Mouse (Mus musculus) heart, adult 2 months (tissue): ENCODE measurements around the gene Pcdh7. TPM values are rescaled to one million over a fixed set of nuclear protein-coding genes. Genes with fewer than 3 reads are reported as not detected.

Experiments used
- DNase-seq, 2 experiments: peaks; one replicate each; pipeline ENCODE4 v3.0.0; 2021
- H3K27ac ChIP-seq: fragments of 200-600 bp; 2 replicates; pipeline ENCODE4 v1.8.1; 2022
- H3K27me3 ChIP-seq: fragments of 200-500 bp; 2 replicates; pipeline ENCODE4 v1.6.1; 2012; ENCODE audit warnings: mild to moderate bottlenecking, low read length, inconsistent platforms, mixed read lengths; ENCODE audit not compliant: control insufficient read depth, insufficient read depth
- H3K36me3 ChIP-seq: fragments of 200-500 bp; 2 replicates; pipeline ENCODE4 v1.6.1; 2012; ENCODE audit warnings: low read length, inconsistent platforms; ENCODE audit not compliant: control insufficient read depth, insufficient read depth
- H3K4me1 ChIP-seq: fragments of 200-500 bp; 2 replicates; pipeline ENCODE4 v1.6.1; 2011; ENCODE audit warnings: low read length; ENCODE audit not compliant: control insufficient read depth, insufficient read depth
- H3K4me3 ChIP-seq: fragments of 200-600 bp; 2 replicates; pipeline ENCODE4 v1.8.1; 2022
- H3K79me2 ChIP-seq: fragments of 200-500 bp; replicated peaks from 2 replicates; pipeline ENCODE4 v1.6.1; 2012; ENCODE audit warnings: mild to moderate bottlenecking, inconsistent platforms, low read length, moderate library complexity, mixed read lengths; ENCODE audit not compliant: control insufficient read depth, insufficient read depth
- H3K9ac ChIP-seq: fragments of 200-500 bp; 2 replicates; pipeline ENCODE4 v1.6.1; 2012; ENCODE audit warnings: low read depth, mild to moderate bottlenecking, control low read depth, inconsistent platforms, low read length, mixed read lengths
- CTCF ChIP-seq: fragments of 200-600 bp; IDR thresholded peaks from 2 replicates; pipeline ENCODE4 v1.8.1; 2022; ENCODE audit warnings: antibody characterized with exemption, mild to moderate bottlenecking, moderate library complexity
- EP300 ChIP-seq: fragments of 200-500 bp; IDR thresholded peaks from 2 replicates; pipeline ENCODE4 v1.6.1; 2011; ENCODE audit warnings: low read depth, low read length, control low read depth; ENCODE audit not compliant: insufficient read depth
- POLR2A ChIP-seq: fragments of 200-500 bp; IDR thresholded peaks from 2 replicates; pipeline ENCODE4 v1.6.1; 2011; ENCODE audit warnings: mild to moderate bottlenecking, low read depth, low read length, control low read depth; ENCODE audit not compliant: insufficient read depth
- WGBS: fragments of 180-500 bp; shearing (Covaris S2); methylation state at CpG from one replicate; pipeline ENCODE4 v1.1.7; 2018; 5-methylcytosine and 5-hydroxymethylcytosine counted together
- intact Hi-C: fragments of 180-260 bp; cut with DNase I; formaldehyde crosslinking; loops from one replicate; pipeline ENCODE4 v1.15.1; 2025
- polyA plus RNA-seq: library from polyadenylated mRNA; depleted of rRNA; stranded (reverse); fragments of >200 nt; gene quantifications from 2 replicates; pipeline ENCODE4 v1.2.3, GENCODE M21; 2012
- total RNA-seq, 2 experiments: library from RNA; stranded (reverse); gene quantifications; 2 replicates each; pipeline ENCODE4 v1.2.3; 2021

Gene Pcdh7
- total and polyA plus RNA-seq, 3 experiments: 44.0 to 107 (median 82.7) TPM

DNA sequence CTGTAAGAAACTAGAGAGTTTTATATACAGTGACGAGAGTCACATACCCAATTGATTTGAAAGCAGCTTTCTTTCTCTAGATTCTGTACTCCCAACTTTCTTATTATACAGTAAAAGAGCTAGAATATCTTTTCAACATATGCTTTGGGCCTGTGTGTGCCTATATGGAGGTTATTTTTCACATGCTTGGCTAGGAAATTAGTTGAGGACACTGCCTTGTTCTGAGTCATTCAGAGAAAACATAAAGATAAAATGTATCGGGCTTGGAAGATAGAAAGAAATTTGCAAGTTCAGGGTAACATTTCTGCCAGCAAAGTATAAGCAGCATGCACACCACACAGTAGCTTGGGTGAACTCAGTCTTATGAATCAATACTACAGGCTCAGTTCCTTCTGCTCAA lies 364.5 kb downstream of the Pcdh7 start:
- intact Hi-C loops: loop anchor here (2.0 kb wide), 1 partner anchor 365 kb away; the partner anchor contains the start of gene Pcdh7

DNA sequence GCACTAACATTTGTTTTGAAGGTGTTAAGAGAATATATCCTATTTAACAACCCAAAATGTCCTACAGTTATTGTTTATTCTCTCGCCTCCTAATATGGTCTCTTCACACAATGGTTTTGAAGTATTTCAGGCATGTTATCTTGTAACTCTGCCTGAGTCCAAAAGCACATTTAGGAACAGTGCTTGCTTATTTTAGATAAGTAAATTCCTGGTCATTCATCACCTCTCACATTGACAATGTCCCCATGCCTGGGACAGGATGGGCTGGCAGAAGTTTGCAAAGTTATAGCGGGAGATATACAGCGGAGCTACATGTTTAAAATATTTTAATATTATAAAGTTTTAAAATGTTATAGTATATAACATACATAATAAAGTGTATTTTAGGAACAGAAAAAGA lies 365.3 kb downstream of the Pcdh7 start:
- peaks cover 3% of the 10 kb centered on the region; the same call in 1 of the 2 replicates for H3K36me3 ChIP-seq
- H3K27ac ChIP-seq: peak overlapping the region; percentile 60
- WGBS: 25% methylated on average over 3 of the region's 3 CpGs
- TF ChIP-seq CTCF (no peak), POLR2A (no peak), EP300 (no peak)
- intact Hi-C loops: loop anchor here (2.0 kb wide), 1 partner anchor 366 kb away; the partner anchor contains the start of gene Pcdh7
- H3K9ac ChIP-seq: no peak overlapping the region
- no peaks in the 10 kb centered on the region for H3K27me3 ChIP-seq
- peaks cover 2% of the 10 kb centered on the region for H3K4me1 ChIP-seq
- H3K4me3 ChIP-seq: no peak overlapping the region
- peak in 1 of 2 experiments; percentile 8 for DNase-seq
- H3K79me2 ChIP-seq: no peaks in the 10 kb centered on the region

More for the DNA sequence above, 364.5 kb downstream of the Pcdh7 start:
- Histone ChIP-seq H3K4me1 (peaks cover 2% of the 10 kb centered on the region), H3K36me3 (peaks cover 3% of the 10 kb centered on the region; the same call in 1 of the 2 replicates), H3K27ac (peak overlapping the region; percentile 60), H3K9ac (no peak overlapping the region), H3K4me3 (no peak overlapping the region), H3K79me2 (no peaks in the 10 kb centered on the region), H3K27me3 (no peaks in the 10 kb centered on the region)
- DNase-seq: no peak
- WGBS: 55% methylated on average over 2 of the region's 2 CpGs
- TF ChIP-seq CTCF: no peak
- TF ChIP-seq EP300: no peak
- no peak for TF ChIP-seq POLR2A

- peak in 1 of 2 experiments; percentile 9 for DNase-seq
- Histone ChIP-seq H3K27ac (peak overlapping the region; percentile 60), H3K9ac (no peak overlapping the region), H3K36me3 (peaks cover 3% of the 10 kb centered on the region; the same call in 1 of the 2 replicates), H3K27me3 (no peaks in the 10 kb centered on the region), H3K4me1 (peaks cover 2% of the 10 kb centered on the region), H3K4me3 (no peak overlapping the region), H3K79me2 (no peaks in the 10 kb centered on the region)
- WGBS: 53% methylated on average over 6 of the region's 6 CpGs
- TF ChIP-seq CTCF (no peak), EP300 (no peak), POLR2A (no peak)
- intact Hi-C loops: loop anchor here (2.0 kb wide), 1 partner anchor 367 kb away; the partner anchor contains the start of gene Pcdh7
Observed at GRCm38 (mm10) chr5:58083972-58084371, 366.2 kb downstream of the Pcdh7 start.

GRCm38 (mm10) chr5:58108665-58109364 lies 391.0 kb downstream of the Pcdh7 start:
- H3K4me3 ChIP-seq: no peak overlapping the region
- TF ChIP-seq EP300: no peak
- no peak for TF ChIP-seq POLR2A
- TF ChIP-seq CTCF: no peak
- no peaks in the 10 kb centered on the region for H3K27me3 ChIP-seq
- no peaks in the 10 kb centered on the region for H3K36me3 ChIP-seq
- H3K9ac ChIP-seq: no peak overlapping the region
- DNase-seq: no peak
- intact Hi-C loops: no loop called here
- H3K79me2 ChIP-seq: no peaks in the 10 kb centered on the region
- 75% methylated on average over 4 of the region's 4 CpGs for WGBS
- H3K27ac ChIP-seq: no peak overlapping the region
- H3K4me1 ChIP-seq: no peaks in the 10 kb centered on the region

- H3K27me3 ChIP-seq: no peaks in the 10 kb centered on the region
- H3K4me3 ChIP-seq: no peak overlapping the region
- H3K27ac ChIP-seq: no peak overlapping the region
- no peak for TF ChIP-seq CTCF
- TF ChIP-seq POLR2A: no peak
- no peak for TF ChIP-seq EP300
- intact Hi-C loops: no loop called here
- no peaks in the 10 kb centered on the region for H3K36me3 ChIP-seq
- no peak overlapping the region for H3K9ac ChIP-seq
- WGBS: 76% methylated on average over 3 of the region's 3 CpGs
- no peak for DNase-seq
- H3K4me1 ChIP-seq: no peaks in the 10 kb centered on the region
- H3K79me2 ChIP-seq: no peaks in the 10 kb centered on the region
Observed at GRCm38 (mm10) chr5:58116096-58116495, 398.3 kb downstream of the Pcdh7 start.

DNA sequence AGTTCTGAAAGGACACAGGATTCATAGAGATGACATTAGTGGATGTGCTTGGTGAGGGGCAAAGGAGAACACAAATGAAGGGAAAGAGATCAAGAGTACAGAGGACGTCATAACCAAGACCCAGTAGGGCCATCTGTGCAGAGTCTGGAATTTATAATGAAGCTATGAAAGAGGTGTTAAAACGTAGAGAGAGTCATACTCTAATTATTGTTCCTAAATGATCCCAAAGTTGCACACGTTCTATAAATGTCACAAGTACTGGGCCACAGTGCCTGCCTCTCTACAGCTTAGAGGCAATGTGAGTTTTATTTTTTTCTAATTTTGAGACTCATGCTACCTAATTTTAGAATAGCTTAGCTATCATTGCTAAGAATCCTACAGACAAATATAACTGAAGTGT lies 400.1 kb downstream of the Pcdh7 start:
- Histone ChIP-seq H3K36me3 (no peaks in the 10 kb centered on the region), H3K27ac (no peak overlapping the region; the same call in 1 of the 2 replicates), H3K4me1 (no peaks in the 10 kb centered on the region), H3K4me3 (no peak overlapping the region), H3K79me2 (no peaks in the 10 kb centered on the region), H3K27me3 (no peaks in the 10 kb centered on the region), H3K9ac (no peak overlapping the region)
- intact Hi-C loops: no loop called here
- DNase-seq: no peak
- 48% methylated on average over 3 of the region's 3 CpGs for WGBS
- TF ChIP-seq POLR2A (no peak), CTCF (no peak), EP300 (no peak)
